Mouse (Mus musculus) adrenal gland, postnatal 25 days (tissue): ENCODE data around the gene Pard3. TPM values are rescaled to one million over a fixed set of nuclear protein-coding genes. Genes with fewer than 3 reads are reported as not detected.

Source experiments
- DNase-seq: peaks from one replicate; pipeline ENCODE4 v3.0.0; 2021; ENCODE audit warnings: mixed read lengths
- long read RNA-seq: library from polyadenylated mRNA; stranded (forward); transcript quantifications from one replicate; pipeline ENCODE4 v2.0.0, GENCODE M21; 2021
- total RNA-seq: library from RNA; stranded (reverse); gene quantifications from 2 replicates; pipeline ENCODE4 v1.2.3, GENCODE M21; 2021

The Pard3 gene
- total RNA-seq: 48.5 and 66.0 TPM in 2 replicates
- long read RNA-seq, full-length matches to known transcripts: 13 of 46 reads
- long read RNA-seq, partial matches to known transcripts: 15 of 46 reads
- long read RNA-seq, other reads (novel, unspliced or antisense): 18 of 46 reads

DNA sequence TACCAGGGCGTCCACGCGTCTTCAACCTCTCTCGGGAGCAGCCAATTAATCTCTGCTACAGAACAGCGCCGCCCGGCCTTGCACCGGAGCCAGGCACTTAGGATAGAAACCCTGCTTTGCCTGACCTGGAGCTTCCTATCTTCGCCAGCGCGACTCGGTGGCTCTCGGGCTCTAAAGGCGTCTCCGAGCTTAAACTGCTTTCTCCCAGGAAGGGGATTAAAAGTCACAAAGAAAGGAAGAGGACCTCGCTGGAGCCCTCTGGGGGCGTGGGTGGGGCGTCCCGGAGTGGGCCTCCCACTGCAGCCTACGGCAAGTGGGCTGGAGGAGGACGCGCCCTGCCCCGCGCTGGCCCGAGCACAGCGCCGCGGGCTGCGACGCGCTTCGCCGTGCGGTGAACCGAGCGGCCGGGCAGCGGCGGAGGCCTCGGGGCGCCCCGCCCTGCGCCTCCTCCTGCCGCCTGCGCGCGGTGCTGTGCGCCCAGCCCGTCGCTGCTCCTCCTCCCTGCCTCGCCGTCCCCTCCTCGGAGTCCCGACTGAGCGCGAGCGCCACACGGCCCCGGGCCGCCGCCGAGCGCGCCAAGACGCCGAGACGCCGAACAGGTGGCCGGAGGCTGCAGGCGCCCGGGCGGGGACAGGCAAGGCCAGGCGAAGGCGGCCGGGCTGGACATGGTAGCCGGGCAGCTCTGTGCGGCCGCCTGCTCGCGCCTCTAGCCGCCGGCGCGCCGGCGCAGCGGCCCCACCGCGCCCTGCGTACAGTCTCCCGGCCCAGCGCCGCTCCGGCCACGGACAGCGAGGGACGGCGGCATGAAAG is at the start of gene Pard3:
Pard3 (plus strand) TSS at position 343 of the 810 bp plus-strand sequence.
- peak; percentile 82 for DNase-seq

GRCm38 (mm10) chr8:127021830-127022229 is 41.9 kb upstream of the Pard3 start:
- DNase-seq: no peak

- no peak for DNase-seq
Measured at GRCm38 (mm10) chr8:127025256-127025717, 38.4 kb upstream of the Pard3 start.

GRCm38 (mm10) chr8:127025775-127026174 is 37.9 kb upstream of the Pard3 start:
- no peak for DNase-seq

DNA sequence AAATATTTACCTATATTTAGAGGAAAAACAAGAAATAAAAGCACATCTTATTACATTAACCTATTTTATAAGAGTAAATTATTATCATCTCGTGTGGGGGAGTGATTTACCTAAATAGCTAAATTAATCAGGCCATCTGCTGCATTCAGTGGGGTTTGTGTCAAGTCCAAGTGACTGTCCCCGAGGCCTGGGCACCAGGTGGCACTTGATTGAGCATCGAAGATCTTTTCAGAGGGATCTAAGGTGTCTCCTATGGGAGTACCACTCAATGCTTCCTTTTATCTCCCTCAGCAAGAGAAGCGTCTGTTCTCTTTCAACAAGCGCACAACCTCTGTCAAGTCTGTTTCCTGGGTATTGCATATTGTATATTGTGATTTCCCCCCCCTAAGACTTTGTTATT is 32.2 kb upstream of the Pard3 start:
- DNase-seq: no peak

DNA sequence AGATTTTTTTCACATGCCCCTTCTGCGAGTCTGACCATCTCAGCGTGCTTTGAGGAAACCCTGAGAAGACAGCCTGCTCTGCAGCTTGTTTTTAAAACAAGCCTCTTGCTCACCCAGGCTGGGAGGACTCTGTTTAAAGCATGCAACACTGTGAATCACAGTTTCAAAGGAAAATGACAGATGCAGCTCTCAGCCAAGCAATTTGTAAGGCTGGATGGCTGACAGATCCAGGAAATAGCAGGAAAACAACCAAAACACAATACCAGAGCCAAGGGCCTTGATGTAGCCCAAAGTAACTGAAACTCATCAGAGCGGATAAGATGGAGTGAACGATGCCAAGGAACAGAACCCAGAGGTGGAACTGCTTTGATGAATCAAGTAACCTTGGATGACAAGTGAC is 24.8 kb upstream of the Pard3 start:
- DNase-seq: no peak

DNA sequence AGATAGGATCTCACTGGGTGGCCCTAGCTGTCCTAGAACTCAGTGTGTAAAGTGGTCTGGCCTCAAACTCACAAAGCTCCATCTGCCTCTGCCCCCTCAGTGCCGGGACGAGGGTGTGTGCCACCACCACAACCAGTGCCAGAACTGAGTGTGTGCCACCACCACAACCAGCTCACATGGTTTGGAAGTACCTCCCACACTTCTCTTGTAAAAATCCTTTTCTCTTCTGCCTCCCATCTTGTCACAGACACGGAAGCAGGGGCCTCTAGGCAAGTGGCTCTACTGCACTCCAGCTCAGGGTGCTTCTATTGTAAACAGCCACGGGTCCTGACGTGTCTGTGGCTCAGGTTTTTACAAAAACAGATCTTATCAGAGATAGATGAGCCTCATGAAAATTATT is 13.7 kb upstream of the Pard3 start:
- no peak for DNase-seq

- no peak for DNase-seq
Measured at GRCm38 (mm10) chr8:127052132-127052531, 11.6 kb upstream of the Pard3 start.

GRCm38 (mm10) chr8:127055081-127055480 is 8.6 kb upstream of the Pard3 start:
- DNase-seq: no peak

DNA sequence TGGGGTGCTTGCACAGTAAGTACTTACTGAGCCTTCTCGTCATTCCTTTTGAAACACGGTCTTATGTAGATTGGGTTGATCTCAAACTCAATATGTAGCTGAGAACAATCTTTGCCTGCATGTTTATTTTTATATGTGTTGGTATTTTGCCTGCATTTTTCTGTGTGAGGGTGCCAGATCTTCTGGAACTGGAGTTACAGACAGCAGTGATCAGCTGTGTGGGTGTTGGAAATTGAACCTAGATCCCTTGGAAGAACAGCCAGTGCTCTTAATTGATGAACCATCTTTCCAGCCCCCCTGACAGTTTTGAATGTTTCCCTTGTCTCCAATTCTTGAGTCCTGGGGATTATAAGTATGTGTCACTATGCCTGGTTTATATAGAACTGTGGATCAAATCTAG is 4.9 kb upstream of the Pard3 start:
- DNase-seq: no peak

DNA sequence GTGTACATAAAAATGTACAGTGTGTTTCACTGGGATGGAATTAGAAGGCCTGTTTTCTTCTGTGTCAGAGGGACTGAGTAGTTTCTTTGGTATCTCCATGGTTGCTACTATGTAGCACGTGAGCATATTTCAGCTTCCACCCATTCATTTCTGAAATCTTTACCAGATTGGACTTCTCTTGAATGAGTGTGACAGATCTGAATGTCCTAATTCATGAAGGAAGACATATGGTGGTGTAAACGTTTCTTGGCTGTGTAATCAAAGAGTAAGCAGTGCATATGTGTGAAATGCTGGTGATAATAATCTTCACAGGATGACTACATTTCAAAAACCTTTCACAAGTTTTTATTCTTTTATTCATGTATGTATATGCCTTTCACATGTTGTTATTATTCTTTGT is 3.9 kb upstream of the Pard3 start:
- no peak for DNase-seq

DNA sequence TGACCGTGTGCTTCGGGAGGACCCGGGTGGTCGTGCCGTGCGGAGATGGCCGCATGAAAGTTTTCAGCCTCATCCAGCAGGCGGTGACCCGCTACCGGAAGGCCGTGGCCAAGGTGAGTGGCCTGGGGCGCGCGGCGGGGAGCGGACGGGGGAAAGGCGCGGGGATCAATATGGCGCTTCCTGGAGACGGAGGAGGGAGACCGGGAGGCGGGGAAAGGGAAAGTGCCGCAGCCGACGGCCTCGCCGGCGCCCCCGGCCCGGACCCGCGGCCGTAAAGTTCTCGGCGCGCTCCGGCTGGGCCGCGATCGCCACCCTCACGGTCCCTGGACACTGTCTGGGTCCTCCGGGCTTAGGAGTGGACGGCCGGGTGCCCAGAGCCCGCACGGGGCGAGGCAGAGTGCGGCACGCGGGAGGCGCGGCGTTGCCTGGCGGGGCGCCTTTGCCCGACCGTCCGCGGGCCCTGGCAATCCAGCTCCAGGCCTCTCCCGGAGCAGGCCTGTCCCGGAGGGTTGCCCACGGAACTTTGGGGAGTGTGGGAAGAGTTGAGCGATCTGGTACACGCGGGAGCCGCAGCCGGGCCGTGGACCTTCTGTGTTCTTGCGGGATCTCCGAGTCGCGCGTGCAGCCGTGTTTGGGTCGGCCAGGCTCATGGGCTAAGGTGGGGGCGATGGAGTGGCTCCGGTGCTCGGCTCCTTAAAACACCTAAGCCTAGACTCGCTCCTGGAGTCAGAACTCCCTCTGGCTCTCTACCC is 844 bp downstream of the Pard3 start:
- peak; percentile 67 for DNase-seq

GRCm38 (mm10) chr8:127065113-127065473 is 1.4 kb downstream of the Pard3 start:
- DNase-seq: no peak

- DNase-seq: no peak
Measured at GRCm38 (mm10) chr8:127065791-127066190, 2.1 kb downstream of the Pard3 start.

DNA sequence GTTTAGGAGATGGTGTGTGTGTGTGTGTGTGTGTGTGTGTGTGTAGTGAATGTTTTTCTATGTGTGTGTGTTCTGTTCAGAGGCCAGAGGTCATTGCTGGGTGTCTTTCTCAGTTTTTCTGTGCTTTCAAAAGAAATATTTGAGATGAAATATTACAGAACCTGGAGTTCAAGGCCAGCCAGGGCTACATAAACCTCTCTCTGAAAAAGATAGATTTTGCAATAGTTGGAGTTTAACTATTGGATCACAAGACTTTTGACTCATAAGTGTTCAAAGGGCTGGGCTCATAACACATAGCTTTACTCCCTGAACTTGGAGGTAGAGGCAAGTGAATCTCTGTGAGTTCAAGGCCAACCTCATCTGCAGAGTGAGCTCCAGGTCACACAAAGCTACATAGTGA is 2.8 kb downstream of the Pard3 start:
- no peak for DNase-seq

GRCm38 (mm10) chr8:127068719-127069118 is 5.0 kb downstream of the Pard3 start:
- no peak for DNase-seq

GRCm38 (mm10) chr8:127070225-127070624 is 6.5 kb downstream of the Pard3 start:
- peak; percentile 42 for DNase-seq

GRCm38 (mm10) chr8:127073052-127073618 is 9.4 kb downstream of the Pard3 start:
- DNase-seq: no peak

- DNase-seq: no peak
Measured at GRCm38 (mm10) chr8:127076511-127076910, 12.8 kb downstream of the Pard3 start.

GRCm38 (mm10) chr8:127079244-127079805 is 15.6 kb downstream of the Pard3 start:
- no peak for DNase-seq

DNA sequence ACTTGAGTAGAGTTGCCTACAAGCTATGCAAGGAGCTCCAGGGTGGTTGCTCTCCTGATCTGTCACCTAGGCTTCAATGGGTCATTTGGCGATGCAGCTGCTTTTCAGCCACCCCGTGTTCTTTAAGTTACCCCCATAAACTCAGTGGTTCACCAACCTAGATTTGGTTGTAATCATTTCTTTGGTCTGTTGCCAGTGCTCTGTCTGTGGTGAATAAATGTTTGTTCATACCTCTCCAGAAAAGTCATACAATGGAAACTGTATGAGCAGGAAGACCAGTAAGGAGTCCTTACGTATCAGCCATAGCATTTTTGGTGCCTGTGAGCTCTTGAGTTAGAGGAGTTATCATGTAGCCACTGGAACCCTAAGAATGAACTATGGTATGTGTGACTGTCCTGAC is 17.6 kb downstream of the Pard3 start:
- no peak for DNase-seq

DNA sequence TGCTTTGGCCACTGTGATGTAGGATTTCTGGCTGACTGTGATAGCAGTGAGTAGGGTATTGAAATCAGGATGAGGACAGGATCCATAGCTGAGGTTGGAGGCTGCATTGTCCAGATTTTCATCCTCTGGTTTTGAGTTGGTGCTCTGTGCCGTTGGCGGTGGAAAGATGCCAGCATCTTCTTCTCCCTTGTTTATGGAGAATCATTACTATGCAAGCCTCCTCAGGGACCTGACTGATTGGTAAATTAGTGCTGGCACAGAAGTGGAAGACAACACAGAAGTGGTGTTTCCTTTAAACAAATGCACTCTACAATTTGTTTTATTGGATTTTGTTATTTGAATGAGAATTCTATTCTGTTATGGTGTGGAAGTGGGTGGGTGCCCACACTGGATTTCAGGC is 18.8 kb downstream of the Pard3 start:
- no peak for DNase-seq

DNA sequence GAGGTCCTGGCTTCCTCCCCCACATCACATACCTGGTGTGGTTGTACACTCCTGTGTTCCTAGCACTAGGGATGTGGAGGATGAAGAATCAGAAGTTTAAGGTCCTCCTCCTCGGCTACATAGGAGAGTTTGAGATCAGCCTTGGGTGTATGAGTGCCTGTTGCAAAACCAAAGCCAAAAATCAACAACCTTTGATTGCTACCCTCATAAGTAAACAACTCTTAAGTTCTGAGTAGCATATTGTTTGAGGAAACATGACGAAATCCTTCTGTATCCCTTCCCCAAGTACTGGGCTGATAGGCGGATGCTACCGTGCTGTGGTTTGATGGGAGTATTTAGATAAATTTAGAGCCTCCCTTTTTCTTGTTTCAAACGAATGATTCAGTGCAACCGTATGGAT is 20.9 kb downstream of the Pard3 start:
- DNase-seq: no peak
